Mouse (Mus musculus): ENCODE measurements around the gene Kcnj9. TPM values are rescaled to one million over a fixed set of nuclear protein-coding genes. Genes with fewer than 3 reads are reported as not detected.

Kcnj9 gene
- 10 to 100 TPM; 70.6 to 75.4 TPM for total RNA-seq (2021)
- long read RNA-seq, transcript Kcnj9-202 (4 exons, 2,265 nt), result minor isoform, 7 of 94 reads
- long read RNA-seq, transcript Kcnj9-201 (4 exons, 3,857 nt), result major isoform, 63 of 94 reads
- long read RNA-seq, partial matches to known transcripts, result 11 of 94 reads
- long read RNA-seq, other reads (novel, unspliced or antisense), result 13 of 94 reads

DNA sequence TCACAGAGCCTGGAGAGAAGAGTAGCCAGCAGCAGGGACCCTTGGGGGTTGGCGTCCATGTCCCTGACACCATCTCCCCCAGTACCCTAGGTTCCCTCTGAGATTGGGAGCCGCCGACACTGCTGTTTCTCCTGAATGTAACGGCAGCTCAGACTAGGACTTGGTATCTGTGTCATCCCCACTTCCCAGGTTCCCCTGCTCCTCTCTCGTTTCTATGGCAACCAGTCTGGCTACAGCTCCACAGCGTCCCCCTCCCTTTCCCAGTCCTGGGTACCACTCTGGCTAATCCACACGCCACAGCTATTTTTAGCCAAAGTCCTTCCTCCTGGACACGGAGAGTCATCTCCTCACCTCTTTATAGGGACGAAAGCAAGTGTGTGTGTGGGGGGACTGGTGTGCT lies at the start of gene Kcnj9:
TSS of gene Kcnj9 (minus strand) at position 188 of the 400 bp plus-strand sequence.
- peak; percentile 83 to 91 for DNase-seq (ENCODE audit: low spot score in 2 of 2)

DNA sequence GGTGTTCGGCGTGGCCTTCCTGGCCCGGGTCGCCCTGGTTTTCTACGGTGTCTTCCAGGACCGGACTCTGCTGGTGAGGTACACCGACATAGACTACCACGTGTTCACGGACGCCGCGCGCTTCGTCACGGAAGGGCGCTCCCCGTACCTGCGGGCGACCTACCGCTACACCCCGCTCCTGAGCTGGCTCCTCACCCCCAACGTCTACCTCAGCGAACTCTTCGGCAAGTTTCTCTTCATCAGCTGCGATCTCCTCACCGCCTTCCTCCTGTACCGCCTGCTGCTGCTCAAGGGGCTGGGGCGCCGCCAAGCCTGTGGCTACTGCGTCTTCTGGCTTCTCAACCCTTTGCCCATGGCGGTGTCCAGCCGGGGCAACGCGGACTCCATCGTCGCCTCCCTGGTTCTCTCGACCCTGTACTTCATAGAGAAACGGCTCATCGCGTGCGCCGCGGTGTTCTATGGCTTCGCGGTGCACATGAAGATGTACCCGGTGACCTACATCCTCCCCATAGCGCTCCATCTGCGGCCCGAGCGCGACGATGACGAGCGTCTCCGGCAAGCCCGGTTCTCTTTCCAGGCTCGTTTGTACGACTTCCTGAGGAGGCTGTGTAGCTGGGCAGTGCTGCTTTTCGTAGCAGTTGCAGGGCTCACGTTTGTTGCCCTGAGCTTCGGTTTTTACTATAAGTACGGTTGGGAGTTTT lies 47.8 kb upstream of the Kcnj9 start:
- DNase-seq (ENCODE audit: low spot score in 2 of 2), result no peak

DNA sequence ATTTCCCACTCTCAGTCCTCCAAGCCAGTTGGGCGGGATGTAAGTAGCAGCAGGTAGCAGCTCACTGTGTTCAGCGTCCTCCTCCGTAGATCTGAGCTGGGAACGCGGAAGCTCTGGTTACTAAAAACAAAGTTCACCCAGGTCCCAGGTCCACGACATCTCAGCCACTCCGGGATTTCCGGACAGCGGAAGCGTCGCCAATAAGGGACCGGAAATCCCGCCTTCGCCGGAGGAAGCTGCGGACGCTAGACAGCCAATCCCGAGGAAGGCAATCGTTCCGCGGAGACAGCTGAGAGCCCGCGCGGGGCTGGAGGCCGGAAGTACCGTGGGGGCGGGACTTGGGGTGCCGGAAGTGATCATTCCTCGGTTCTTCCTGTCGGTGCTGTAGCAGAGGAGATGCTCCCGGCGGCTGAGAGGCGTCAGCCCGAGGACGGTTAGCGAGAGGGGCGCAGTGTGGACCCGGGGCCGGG lies 47.1 kb upstream of the Kcnj9 start, which contains the start of gene Pigm:
TSS of gene Pigm (plus strand) at position 349 of the 470 bp plus-strand sequence.
- peak; percentile 98 to 99 for DNase-seq (ENCODE audit: low spot score in 2 of 2)

DNA sequence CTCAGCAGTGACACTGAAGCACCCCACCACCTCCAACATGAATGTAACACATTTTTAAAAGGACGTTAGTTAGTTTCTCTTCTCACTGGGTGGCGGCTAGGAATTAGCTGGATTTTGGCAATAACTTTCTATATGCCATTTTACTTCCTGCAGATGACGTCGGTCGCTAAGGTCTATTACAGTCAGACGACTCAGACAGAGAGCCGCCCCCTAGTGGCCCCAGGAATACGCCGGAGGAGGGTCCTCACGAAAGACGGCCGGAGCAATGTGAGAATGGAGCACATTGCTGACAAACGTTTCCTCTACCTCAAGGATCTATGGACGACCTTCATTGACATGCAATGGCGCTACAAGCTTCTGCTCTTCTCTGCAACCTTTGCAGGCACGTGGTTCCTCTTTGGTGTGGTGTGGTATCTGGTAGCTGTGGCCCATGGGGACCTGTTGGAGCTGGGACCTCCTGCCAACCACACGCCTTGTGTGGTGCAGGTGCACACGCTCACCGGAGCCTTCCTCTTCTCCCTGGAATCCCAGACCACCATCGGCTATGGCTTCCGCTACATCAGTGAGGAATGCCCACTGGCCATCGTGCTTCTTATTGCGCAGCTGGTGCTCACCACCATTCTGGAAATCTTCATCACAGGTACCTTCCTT lies 39.8 kb upstream of the Kcnj9 start:
- no peak for DNase-seq (ENCODE audit: low spot score in 2 of 2)

DNA sequence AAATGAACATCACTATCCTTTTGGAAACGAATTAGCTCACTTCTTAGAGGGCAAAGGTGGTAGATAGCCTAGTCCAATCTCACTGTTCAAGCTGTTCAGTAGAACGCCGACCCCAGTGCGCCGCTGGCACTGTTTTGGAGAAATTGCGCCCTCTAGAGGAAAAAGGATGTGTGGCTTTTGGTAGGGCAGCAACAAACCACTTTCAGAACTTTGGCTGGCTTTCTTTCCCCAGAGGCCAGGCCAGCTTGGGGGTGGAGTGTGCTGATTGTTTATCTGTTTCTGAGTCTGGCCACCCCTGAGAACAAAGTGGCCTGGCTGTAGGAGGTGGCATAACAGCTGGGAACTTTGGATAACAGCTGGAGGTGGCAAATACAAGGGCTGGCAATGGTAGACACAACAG lies 35.6 kb upstream of the Kcnj9 start:
- DNase-seq (ENCODE audit: low spot score in 2 of 2), result peak; percentile 58 to 81

DNA sequence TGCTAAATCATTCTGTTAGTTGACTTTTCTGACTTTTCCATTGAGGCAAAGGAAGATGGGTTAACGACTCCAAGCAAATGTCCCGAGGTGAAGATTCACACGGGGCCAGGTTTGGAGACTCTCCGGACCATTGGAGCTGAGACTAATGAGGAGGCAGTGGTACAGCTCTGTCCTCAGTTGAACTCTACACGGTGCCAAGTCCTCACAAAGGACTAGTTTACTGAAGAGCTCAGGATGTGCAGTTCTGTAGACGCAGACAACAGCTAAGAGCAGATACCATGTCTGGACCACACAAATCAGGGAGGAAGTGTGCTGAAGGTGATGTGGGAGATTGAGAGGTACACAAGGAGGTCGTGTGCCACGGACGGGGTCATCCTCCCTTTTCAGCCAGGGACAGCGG lies 29.2 kb upstream of the Kcnj9 start:
- DNase-seq (ENCODE audit: low spot score in 2 of 2), result no peak

DNA sequence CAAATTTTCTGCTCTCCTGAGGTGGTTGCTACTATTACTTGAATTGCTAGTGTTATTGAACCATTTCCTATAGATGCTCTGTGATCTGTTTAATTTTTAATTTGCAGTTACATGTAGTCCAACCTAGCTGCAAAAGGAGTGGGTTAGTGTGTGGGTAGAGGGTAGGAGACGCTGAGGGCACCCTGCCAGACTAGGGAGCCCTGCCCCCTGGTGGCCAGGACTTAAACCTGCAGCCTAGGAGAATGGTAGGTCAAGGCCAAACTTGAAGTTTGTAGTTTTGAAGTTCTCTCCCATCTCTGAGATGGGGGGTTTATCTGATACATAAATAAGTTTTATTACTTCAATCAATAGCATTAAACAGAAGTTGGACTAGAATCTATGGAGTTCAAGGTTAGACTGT lies 28.4 kb upstream of the Kcnj9 start:
- DNase-seq (ENCODE audit: low spot score in 2 of 2), result peak in 1 of 2 experiments; percentile 70

DNA sequence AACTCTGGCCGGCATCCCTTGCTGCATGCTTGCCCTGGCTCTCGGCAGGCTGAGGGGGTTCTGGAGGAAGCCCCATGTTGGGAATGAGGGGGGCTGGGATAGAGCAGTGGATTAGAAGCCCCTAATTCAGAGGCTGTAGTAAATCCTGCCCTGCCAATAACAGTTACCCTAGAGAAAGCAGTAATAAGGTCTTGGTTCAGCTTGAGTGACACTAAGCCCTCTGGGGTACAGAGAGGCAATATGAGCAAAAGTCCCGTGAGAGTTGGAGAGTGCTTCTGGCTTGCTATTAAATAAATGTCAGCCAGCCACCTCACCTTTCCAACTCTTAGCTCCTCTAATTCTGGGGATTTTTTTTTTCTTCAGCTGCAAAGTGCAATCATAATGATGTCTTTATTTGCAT lies 26.2 kb upstream of the Kcnj9 start:
- DNase-seq (ENCODE audit: low spot score in 2 of 2), result no peak

DNA sequence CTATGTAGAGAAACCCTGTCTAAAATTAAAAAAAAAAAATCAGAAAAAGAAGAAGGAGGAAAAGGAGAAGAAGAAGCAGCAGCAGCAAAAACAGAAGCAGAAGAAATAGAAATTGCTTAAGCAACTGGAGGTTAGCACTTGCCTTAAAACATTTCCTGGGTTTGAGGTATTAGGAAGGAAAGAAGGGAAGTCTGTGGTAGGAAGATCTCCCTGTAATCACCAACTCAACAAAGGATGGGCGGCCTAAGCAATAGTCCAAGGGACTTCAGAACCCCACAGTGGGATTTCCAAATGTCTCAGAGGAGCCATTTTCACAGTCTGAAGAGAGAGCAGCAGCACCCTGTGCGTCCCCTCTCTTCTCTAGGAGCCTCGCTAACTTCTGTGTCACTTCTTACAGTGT lies 23.3 kb upstream of the Kcnj9 start:
- DNase-seq (ENCODE audit: low spot score in 2 of 2), result no peak

DNA sequence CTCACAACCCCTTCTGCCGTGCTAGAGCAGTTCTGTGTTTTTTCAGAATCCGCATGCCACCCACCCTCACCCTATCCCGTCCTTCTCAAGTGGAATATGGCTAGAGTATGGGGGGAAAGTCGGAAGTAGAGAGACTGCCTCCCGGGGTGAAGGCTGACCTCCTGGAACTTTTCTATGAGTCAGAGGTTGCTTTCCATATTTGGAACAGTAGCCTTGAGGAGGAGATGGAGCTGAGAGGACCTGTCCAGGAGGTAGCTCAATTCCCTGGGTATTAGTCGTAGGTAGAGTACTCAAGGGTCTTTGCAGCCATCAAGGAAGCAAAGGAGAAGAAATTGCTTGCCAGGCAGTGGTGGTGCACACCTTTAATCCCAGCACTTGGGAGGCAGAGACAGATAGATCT lies 22.9 kb upstream of the Kcnj9 start:
- DNase-seq (ENCODE audit: low spot score in 2 of 2), result no peak

DNA sequence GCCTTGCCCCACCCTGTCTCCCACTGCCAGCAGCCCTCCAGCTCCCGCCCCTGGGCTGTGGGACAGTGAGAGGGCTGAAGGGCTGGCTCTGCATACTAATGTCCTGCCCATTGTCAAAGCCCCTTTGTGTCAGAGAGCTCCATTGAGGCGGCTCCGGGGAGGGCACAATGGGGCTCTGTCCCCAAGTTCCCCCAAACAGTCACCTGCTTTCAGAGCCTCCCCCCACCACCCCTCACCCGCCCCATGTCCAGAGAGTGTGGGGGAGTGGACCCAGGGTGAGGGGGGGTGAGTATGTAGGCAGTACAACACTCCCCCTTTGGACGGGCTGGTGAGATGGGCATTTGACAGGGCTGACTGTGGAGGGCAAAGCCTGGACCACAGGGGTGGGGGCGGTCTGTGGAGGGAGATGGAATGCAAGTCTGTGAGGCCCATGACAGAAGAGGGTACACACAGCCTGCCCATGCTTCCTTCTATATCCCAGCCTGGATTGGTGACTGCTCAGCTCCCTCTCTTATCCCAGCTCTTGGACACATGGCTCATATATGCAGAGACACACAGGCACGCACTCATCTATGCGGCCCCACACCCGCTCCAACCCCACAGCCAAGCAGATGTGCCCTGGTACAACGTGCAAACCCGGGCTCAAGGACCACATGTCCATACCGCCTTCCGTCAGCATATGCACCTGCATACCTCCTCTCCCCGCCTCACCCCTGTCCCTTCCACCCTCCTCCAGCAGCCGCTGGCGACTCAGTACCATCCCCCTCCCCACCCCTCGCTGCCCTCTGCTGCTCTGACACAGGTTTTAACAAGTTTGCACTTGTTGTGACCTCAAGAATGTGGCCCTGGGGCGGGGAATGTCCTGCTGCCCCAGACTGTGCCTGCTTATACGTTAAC lies 21.0 kb upstream of the Kcnj9 start:
- peak; percentile 71 to 84 for DNase-seq (ENCODE audit: low spot score in 2 of 2)

DNA sequence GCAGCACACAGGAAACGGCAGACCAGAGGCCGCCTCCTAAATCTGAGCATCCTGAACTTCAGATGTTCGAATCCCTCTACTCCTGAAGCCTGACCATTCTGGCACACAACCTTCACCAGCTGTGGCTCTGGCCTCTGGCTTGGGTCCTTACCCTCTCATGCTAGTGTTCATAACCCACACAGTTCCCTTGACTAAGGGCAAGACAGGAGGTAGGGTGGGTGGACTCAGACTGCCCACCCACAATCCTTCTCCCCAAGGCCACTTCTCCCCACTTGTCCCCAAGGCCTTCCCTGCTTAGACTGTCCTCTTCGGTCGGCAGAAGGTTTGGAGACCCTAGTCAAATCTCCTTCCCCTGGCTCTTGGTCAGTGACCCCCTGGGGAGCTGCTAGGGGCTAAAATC lies 20.4 kb upstream of the Kcnj9 start:
- DNase-seq (ENCODE audit: low spot score in 2 of 2), result no peak

DNA sequence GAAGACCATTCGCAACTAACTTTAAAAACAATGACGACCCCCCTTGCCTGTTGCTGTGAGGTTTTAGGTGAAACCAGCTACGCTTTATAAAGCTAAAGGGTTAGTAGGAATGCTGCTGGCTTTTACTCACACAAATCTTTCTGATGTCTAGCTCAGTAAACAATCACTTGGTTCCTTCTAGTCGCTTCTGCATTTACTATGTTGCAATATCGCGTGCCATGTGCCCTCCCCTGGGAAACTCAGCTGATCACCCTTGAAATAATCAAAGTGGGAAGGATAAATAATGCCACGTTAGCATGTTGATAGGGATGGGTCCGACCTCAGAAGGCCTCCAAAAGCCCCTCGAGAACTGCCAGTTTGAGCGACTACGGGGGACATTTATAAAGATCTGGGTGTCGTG lies 18.3 kb upstream of the Kcnj9 start:
- DNase-seq (ENCODE audit: low spot score in 2 of 2), result no peak

DNA sequence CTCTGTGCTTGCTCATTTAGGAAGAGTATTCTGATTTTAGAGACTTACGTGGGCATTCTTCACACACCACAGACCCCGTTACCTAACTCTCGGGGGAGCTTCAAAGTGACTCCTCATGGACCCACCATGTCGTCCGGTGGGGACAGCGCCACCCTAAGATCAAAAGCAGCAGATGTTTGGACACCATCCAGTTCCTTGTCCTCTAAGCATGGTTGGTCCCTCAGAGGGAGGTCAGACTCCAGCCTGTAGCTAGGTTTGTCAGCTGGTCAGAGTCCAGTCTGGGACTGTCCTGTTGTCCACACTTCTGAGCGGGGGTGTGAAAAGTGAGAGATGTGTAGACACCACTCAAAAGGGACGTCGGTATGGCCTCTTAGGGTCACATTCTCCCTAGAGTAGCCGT lies 17.6 kb upstream of the Kcnj9 start:
- no peak for DNase-seq (ENCODE audit: low spot score in 2 of 2)

DNA sequence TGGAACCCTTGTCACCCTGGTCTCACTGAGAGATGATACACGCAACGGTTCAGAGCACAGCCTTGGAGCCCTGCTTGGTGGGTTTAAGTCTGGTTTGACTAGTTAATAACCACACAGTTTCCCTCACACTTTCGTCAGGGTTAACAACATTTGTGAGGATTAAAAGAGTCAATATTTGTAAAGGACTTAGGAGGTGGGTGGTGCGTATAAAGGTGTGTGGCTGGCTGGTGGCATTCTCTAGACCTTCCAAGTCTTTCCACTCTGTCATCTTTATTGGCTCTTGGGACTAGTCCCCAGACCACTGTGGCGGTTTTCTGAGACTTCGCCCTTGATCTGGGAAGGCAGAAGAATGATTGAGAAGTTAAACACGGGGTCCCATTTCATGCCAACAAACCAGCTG lies 15.7 kb upstream of the Kcnj9 start:
- no peak for DNase-seq (ENCODE audit: low spot score in 2 of 2)

DNA sequence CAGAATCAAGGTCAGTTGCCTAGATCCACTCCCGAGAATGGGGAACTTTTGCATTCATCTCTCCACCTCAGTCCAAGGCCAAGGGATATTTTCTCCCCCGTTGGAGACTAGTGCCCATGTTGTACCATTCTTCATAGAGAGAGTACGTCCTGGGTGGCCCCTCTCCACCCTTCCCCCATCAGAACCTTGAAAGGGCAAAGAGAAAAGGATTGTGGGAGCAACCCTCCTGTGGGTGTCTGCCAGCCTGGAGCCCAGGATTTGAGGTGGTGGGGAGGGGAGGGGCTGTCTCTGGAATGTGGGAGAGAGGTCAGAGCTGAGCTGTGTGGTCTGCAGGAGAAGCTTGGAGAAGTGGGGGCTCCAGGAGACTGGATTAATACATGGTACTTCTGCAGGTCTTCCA lies 14.8 kb upstream of the Kcnj9 start:
- no peak for DNase-seq (ENCODE audit: low spot score in 2 of 2)

DNA sequence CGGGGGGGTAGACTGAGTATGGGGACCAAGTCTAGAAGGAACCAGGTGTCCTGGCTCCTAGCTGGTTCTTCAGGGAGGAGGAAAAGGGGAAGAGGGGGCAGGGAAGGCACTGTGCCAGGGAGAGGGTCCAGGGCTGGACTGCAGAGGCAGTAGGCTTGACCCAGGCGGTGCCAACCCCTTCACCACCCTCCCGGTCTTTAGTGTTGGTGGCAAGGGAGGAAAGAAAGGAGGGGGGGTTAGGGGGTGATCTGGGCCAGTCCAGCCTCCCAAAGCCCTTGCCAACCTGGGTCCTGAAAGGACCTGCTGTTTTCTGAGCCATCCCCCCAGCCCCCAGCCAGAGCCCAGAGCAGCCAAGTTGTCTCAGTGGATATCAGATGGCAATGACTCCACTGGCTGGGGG lies 13.6 kb upstream of the Kcnj9 start:
- peak; percentile 57 to 75 for DNase-seq (ENCODE audit: low spot score in 2 of 2)

DNA sequence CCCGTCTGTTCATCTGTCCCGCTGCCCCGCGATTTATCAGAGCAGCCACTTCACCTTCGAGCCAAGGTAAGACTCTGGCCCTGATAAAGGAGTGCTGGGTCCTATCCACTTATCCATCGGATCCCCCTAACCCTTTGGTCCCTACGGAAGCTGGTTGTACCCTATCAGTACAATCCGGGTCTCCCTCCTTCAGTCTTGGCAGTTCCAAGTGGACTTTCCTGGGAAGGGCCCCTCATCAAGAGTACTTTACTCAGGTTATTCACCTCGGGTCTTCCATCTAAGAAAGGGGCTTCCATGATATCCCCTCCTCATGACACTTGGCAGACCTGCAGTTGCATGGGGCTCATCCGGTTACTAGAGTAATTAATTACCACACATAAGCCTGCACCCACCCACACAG lies 12.3 kb upstream of the Kcnj9 start:
- DNase-seq (ENCODE audit: low spot score in 2 of 2), result no peak

DNA sequence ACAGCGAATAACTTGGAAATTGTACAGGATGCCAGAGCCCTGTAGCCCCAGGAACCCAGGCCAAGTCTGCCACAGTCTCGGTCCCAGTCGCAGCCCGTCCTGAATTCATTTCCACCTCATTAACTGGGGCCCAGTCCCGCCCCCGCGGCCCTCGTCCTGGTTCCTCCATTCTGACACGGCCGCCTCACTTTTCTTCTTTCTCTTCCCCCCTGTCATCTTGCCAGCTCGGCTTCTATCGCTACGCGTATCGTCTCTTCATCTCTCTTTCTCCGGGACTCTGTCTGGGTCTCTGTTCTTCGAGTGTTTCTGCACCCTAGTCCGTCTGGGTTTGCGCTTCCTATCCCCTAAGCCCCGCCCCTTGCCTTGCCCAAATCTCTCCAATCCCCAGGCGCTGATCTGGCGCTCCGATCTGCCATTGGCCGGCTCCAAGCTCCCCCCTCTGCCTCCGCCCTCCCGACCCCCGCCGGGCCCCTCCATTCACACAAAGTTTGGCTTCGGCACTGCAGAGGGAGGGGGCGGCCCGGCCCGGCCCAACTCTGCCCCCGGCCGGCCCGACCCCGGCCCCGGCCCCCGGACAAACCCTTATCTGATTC lies 11.7 kb upstream of the Kcnj9 start, which contains the start of gene Kcnj10:
TSS of gene Kcnj10 (plus strand) at position 482 of the 593 bp plus-strand sequence.
- peak; percentile 67 to 86 for DNase-seq (ENCODE audit: low spot score in 2 of 2)

DNA sequence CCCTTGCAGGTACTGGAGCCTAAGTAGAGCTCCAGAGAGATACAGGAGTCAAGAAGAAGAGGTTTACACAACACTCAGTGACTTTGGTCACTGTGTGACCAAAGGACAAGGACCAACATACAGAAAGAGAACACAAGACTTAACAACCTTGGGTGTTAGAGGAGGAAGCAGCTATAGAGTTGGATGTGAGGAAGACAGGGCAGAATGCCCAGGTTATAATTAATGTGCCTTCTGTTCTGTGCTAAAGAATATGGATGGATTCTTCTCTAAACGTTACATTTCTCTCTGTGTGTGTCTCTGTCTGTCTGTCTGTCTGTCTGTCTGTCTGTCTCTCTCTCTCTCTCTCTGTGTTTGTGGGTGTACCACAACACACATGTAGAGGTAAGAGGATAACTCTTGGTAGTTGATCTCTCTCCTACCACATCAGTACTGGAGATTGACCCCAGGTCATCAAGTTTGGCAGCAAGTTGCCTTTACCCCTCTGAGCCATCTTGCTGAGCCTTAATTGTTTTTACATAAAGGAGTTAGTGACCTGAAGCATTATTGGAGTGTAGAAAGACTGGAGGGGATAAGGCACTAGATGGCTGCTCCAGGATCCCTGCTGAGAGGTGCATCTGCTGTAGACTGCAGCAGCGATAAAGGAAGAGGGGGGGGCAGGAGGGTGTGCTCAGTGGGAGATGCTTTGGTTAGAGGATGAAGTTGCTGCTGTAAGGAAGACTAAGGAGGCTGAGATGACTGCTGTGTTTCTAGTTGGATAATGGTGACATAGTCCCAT lies 8.5 kb upstream of the Kcnj9 start:
- DNase-seq (ENCODE audit: low spot score in 2 of 2), result no peak

All from layer of hippocampus, adult 18-20 months (tissue).